In genomic region chr1:191894386-191894785, GRCm38 (mm10) we compare ENCODE assay signal across 9 mouse cellular contexts. TPM values are rescaled to one million over a fixed set of nuclear protein-coding genes. Genes with fewer than 3 reads are reported as not detected.
DNase-seq lines count a peak whose midpoint lies in the region; ATAC-seq and TF ChIP-seq lines count a peak whose summit lies in the region.
"Had no signal": no experiment of that assay in that cellular context is flagged by ENCODE, and none has a peak within 500 bp of the region (broad histone marks: within the 10 kb centered on the region; RNA-seq: fewer than 3 reads in every experiment).

No protein-coding gene starts in this region.

- H3K4me1 ChIP-seq in bone marrow macrophage, adult 2 months (ENCODE audit: control insufficient read depth, insufficient read depth, low read length): peaks cover 17% of the 10 kb centered on the region
- no peaks in the 10 kb centered on the region for H3K4me1 ChIP-seq in liver, embryonic 16.5 days (ENCODE audit: control insufficient read depth, low read depth, low read length)
- peaks cover 3% of the 10 kb centered on the region; the same call in 1 of the 2 replicates for H3K4me1 ChIP-seq in midbrain, embryonic 13.5 days (replicated peaks)
- H3K4me1 ChIP-seq: neural tube, embryonic 12.5 days had no signal

- H3K4me2 ChIP-seq in liver, embryonic 16.5 days (ENCODE audit: low read depth, low read length): no peak overlapping the region
- no peak overlapping the region for H3K4me2 ChIP-seq in midbrain, embryonic 13.5 days (replicated peaks)
- H3K4me2 ChIP-seq: neural tube, embryonic 12.5 days had no signal

- TF ChIP-seq POLR2A in bone marrow macrophage, adult 2 months (IDR thresholded peaks at IDR 0.05; ENCODE audit: borderline replicate concordance, low read depth, low read length): no peak

- H3K9me3 ChIP-seq in liver, embryonic 16.5 days (replicated peaks; ENCODE audit: control insufficient read depth, low read length): no peaks in the 10 kb centered on the region
- H3K9me3 ChIP-seq in midbrain, embryonic 13.5 days: no peaks in the 10 kb centered on the region
- H3K9me3 ChIP-seq: neural tube, embryonic 12.5 days had no signal

- TF ChIP-seq CTCF in bone marrow macrophage, adult 2 months (IDR thresholded peaks at IDR 0.05; ENCODE audit: low read depth, low read length): no peak

- WGBS in liver, embryonic 16.5 days (ENCODE audit: insufficient replicate concordance): 69% methylated on average over 17 of the region's 17 CpGs
- WGBS in midbrain, embryonic 13.5 days: 88% methylated on average over 17 of the region's 17 CpGs

- H3K36me3 ChIP-seq in liver, embryonic 16.5 days (ENCODE audit: control insufficient read depth, insufficient read depth): no peaks in the 10 kb centered on the region
- no peaks in the 10 kb centered on the region for H3K36me3 ChIP-seq in midbrain, embryonic 13.5 days
- H3K36me3 ChIP-seq: neural tube, embryonic 12.5 days had no signal

- peak overlapping the region; percentile 24 for H3K4me3 ChIP-seq in bone marrow macrophage, adult 2 months (ENCODE audit: insufficient read depth, low read length)
- no peak overlapping the region for H3K4me3 ChIP-seq in liver, embryonic 16.5 days (ENCODE audit: low read depth, low read length)
- no peak overlapping the region for H3K4me3 ChIP-seq in midbrain, embryonic 13.5 days (replicated peaks)
- H3K4me3 ChIP-seq: neural tube, embryonic 12.5 days had no signal

- peak; percentile 26 for DNase-seq in gastrocnemius, adult 18-20 months (ENCODE audit: low spot score)
- DNase-seq in gastrocnemius, postnatal 10 days: no peak
- DNase-seq in heart, postnatal 4 days: peak; percentile 43
- DNase-seq in telencephalon, adult 2 months (ENCODE audit: low read depth, low spot score): peak; percentile 86
- no peak for DNase-seq in cerebellum, postnatal 36 days

- ATAC-seq in liver, embryonic 16.5 days (ENCODE audit: low read depth): peak; percentile 27; the same call in 1 of the 2 replicates
- no peak for ATAC-seq in midbrain, embryonic 13.5 days

- no peaks in the 10 kb centered on the region for H3K27me3 ChIP-seq in liver, embryonic 16.5 days (ENCODE audit: control insufficient read depth, insufficient read depth, low read depth, low read length)
- no peaks in the 10 kb centered on the region for H3K27me3 ChIP-seq in midbrain, embryonic 13.5 days
- H3K27me3 ChIP-seq: neural tube, embryonic 12.5 days had no signal

- no peak overlapping the region for H3K9ac ChIP-seq in liver, embryonic 16.5 days (ENCODE audit: low read depth, low read length)
- no peak overlapping the region for H3K9ac ChIP-seq in midbrain, embryonic 13.5 days (replicated peaks)
- H3K9ac ChIP-seq: neural tube, embryonic 12.5 days had no signal

- no peak overlapping the region for H3K27ac ChIP-seq in bone marrow macrophage, adult 2 months (ENCODE audit: insufficient read depth, low read depth, low read length)
- H3K27ac ChIP-seq in liver, embryonic 16.5 days (ENCODE audit: low read length): no peak overlapping the region
- H3K27ac ChIP-seq in midbrain, embryonic 13.5 days: no peak overlapping the region
- H3K27ac ChIP-seq: neural tube, embryonic 12.5 days had no signal

RNA-seq across cellular contexts. Expression of gene Slc30a1, which starts 12.2 kb away (rescaled TPM):
- total RNA-seq in gastrocnemius, adult 18-20 months (2021): 1 to 10 TPM; 5.6 to 8.2 TPM
- total RNA-seq in gastrocnemius, postnatal 10 days (2021): 1 to 10 TPM; 7.5 to 8.9 TPM
- polyA plus RNA-seq in bone marrow macrophage, adult 2 months (2012; ENCODE audit: insufficient read depth, insufficient read length, missing spikeins): 10.1 and 12.3 TPM in 2 replicates
- 10 to 100 TPM; 25.1 to 29.4 TPM for total RNA-seq in heart, postnatal 4 days (2021)
- 0.86 and 1.1 TPM in 2 replicates for polyA plus RNA-seq in liver, embryonic 16.5 days (2015; fragmentation: Nextera tagmentation; extraction: Ambion mirVana)
- polyA plus RNA-seq in midbrain, embryonic 13.5 days (2015; fragmentation: Nextera tagmentation; extraction: Ambion mirVana): 1.8 and 2.1 TPM in 2 replicates

Comparison
In these comparisons a context has a peak if more than half of its experiments do, and no peak if none do; other contexts are left out.
1. DNase-seq: peak in gastrocnemius, adult 18-20 months (single experiment), heart, postnatal 4 days (single experiment) and telencephalon, adult 2 months (single experiment); none in gastrocnemius, postnatal 10 days (single experiment) and cerebellum, postnatal 36 days (0 of 2).